Mouse (Mus musculus): ENCODE measurements around the gene Gm20388.

The Gm20388 gene

DNA sequence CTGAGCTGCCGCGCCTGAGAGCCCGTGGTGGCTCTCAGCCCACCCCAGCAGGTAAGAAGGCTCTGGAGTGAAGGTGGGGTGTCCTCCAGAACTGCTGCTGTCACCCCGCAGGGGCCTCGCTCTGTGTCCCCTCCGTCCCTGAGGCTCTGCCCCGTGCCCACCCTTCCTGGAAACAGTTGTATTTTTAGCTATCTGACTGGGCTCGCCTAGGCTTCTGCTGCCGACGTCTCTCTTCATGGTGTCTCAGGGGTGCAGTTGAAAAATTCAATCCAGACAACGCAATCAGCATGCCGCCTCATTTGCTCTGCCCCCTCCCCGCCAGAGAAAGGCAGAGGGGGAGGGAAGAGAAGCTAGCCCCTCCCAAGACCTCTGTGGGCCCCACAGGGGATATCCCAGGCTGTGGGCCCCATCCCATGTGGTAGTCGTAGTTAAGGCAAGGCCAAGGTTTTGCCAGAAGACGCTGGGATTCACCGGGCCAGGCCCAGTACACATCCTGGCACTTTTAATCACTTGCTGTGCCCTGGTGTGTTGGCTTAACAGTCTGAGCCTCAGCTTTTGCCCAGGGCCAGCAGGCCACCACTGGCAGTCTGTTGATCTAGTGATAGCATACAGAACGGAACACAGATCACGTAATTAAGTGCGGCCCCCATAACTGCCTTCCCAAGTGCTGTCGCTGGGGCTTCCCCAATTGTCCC is 645.7 kb downstream of the Gm20388 start:
- peak in 1 of 2 experiments; percentile 47 for DNase-seq

DNA sequence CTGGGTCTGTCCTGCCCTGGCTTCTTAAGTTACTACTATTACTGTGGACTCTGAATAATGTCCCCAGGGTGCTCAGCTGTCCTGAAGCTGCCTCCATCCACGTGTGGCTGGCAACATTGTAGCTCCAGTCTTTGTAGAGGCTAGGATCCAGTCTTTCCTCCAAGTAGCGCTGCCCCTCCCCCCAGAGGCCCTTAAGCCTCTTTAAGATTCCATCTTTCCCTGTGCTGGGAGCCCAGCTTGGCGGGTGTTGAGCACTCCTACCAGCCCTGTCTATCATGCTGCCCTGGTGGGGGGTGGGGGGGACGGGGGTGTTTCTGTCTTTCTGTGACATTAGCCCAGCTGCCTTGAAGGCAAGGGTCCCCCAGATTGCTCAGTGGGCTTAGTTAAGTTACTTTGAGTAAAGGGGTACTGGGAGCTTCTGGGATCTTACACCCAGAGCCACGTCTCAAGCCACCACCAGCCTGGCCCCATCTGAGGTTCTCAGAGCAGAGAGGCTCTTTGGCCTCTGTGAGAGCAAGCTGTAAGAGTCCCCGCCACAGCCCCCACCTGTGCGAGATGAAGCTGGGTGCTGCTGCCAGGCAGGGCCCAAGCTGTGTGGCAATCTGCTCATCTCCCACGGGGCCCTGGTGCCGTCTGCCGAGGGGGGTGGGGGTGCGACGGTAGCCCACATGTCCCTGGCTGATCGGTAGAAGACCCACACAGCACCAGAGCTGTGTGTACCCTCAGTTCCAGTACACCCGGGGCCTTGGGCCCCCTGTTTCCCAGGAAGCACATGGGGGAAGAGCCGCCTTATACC is 646.7 kb downstream of the Gm20388 start:
- DNase-seq: peak; percentile 77 to 79

DNA sequence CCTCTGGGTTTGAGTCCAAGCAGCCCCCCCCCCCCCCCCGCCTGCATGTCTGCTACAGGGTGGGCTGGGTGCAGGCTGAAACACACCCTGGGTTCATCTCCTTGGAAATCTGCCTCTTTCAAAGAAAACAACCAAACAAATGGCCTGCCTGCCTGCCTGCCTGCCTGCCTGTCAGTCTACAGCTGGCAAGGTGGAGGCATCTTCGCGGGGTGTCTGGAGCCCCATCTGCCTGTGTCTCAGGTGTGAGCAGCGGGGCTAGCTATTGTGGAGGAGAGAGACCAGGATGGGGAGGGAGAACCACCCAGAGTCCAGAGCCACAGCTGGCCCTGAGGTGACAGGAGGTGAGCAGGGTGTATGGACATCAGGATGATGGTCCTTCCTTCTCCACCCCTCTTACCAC is 647.5 kb downstream of the Gm20388 start:
- DNase-seq: peak; percentile 58 to 70

DNA sequence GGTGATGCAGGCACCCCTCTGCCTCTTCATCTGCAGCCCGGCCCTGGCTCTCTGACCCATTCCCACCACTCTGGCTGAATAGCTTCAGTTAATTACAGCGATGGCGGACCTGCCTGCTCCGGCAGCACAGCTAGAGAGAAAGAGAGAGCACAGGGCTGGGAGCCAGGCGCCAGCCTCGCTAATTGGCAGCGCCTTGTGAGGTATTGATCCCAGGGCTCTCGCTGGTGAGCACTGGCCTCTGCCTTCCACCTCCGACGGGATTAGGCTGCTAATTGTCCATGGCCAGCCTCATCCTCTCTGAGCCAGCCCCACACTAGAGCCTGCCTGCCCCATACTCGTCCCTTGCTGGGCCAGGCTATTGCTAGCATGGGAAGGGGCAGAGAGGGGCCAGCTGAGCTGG is 649.0 kb downstream of the Gm20388 start:
- peak; percentile 45 to 53 for DNase-seq

DNA sequence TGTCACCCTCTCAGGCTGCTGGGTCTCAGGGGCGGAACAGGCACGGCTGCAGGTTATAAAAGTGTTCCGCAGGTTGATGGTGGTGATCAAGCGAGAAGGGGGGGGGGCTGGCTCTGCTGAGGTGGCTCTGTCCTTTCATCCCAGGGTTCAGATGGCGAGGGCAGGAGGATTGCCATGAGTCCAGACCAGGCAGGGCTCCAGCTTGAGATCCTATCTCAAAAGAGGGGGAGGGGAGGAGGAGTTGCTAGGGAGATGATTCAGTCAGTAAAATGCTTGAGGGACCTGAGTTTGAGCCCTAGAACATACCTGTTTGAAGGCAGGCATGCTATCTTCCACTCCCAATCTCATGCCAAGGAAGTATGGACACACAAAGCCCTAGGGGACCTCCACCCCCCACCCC is 649.9 kb downstream of the Gm20388 start:
- no peak for DNase-seq

DNA sequence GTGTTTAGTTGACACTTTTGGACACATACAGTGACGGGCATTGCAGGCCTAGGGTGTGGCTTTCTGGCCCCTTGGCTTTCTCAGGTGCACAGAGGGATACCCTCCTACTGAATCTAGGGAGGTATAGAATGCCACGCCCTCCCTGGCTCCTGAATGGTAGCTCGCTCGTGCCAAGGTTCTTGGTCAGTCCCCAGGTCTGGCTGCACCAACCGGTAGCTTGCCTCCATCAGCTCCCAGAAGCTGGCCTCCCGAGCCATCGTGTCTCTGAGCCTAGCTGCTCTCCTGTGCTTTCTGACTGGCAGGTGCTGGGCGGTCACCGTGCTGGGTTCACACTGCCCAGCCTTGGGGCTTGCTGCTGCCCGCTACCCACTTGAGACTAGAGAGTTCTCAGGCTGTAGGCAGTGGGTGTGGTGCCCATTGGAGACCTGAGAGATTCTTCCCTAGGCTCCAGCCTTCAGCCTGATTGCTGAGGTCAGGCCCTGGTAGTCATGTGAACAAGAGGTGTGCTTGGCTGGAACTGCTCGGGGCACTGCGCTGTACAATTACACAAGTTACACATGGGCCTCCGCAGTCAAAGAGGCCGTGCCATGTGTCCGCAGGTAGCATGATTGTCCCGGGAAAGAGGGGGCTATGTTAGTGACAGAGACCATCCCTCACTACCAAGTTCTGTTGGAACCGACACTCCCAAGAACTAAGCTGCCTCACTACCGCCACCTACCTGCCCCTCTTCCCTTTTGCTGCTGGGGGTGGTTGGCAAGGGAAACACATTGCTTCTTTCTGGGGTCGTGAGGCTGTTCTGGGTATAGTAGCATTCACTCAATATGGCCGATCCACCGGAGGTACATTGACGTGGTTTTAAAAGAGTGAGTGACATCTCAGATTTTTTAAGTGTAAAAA is 651.1 kb downstream of the Gm20388 start:
- DNase-seq: peak; percentile 57 to 74

DNA sequence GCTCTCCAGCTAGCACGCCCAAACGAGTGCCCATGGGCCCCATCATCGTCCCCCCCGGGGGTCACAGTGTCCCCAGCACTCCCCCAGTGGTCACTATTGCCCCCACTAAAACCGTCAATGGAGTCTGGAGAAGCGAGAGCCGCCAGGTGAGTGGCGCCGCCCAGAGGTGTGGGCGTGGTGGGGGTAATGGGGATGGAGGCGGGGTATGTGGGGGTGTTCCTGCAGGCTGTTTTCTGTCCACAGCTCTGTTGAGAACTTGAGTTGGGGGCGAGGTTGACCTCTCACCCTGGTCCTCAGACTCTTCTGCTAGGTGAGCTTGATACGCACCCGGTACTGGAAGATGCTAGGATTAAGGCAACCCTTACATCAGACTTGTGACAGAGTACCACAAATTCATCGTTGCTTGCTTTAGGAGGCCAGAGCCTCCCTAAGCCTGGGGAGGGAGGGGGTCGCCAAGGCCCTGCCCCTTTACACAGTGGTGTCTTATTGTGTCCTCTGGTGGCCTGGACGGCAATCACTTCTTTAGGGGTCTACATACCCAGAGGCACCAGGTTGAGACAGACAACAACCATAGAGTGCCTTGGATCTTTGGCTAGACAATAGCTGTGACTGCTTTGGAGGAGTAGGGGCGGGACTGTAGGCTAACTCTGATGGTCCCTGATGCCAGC is 652.2 kb downstream of the Gm20388 start:
- DNase-seq: no peak

DNA sequence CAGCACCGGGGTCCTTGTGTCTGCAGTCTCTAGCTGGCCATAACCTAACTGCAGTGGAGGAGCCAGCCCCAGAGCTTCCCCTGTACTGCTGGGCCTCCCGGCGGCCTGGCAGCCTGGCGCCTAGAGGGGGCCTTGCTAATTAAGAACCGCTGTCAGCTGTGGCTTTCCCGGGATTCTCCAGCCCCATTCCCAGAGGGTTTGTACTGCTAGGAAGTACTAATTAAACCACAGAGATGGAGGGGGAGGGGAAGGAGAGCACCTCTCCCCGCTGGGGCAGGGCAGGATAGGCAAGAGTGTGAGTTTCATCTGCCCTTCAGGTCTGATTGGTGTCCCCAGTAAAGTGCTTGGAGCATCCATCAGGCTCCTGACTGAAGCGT is 652.7 kb downstream of the Gm20388 start:
- DNase-seq: no peak

DNA sequence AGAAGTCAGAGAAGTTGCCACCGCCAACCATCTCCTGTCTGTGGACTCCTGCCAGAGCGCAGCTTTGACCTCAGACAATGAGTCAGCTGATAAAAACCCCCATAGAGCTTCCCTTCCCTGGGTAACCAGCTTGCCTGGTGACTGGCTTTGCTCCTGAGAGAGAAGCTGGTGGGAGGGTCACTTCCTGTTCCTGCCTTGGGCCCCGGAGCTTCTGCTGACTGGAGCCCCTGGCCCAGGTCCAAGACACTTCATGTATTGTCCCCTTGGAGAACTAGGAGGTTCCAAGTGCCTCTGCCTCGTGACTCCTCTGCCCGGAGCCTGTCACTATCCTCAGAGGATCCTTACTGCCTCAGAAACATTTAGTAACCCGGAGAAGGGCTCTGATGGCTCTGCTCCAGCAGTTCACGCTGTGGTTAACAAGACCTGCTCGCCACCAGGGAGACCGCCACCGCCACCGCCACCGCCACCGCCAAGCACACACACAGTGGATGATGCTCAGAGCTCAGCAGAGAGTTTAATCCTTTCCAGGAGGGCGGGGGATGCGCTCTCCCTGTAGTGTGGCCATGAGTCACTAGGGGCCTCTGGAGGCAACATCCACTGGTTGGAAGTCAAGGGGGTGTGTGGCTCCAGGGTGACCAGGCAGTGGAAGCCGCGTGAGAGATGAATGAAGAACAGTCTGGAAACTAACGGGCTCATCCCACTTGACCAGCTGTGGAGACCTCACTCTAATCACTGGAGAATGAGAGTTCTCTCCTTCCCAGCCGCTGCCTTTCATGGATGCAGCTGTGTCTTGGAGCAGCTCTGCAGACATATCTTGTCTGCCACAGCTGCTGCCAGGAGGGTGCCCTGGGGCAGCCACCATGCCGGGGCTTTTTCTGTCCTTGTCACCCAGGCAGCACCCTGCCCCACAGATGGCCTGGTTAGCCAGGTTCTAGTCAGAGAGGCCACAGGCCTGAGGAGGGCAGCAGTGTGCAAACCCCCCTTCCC is 653.5 kb downstream of the Gm20388 start:
- peak; percentile 74 to 76 for DNase-seq

DNA sequence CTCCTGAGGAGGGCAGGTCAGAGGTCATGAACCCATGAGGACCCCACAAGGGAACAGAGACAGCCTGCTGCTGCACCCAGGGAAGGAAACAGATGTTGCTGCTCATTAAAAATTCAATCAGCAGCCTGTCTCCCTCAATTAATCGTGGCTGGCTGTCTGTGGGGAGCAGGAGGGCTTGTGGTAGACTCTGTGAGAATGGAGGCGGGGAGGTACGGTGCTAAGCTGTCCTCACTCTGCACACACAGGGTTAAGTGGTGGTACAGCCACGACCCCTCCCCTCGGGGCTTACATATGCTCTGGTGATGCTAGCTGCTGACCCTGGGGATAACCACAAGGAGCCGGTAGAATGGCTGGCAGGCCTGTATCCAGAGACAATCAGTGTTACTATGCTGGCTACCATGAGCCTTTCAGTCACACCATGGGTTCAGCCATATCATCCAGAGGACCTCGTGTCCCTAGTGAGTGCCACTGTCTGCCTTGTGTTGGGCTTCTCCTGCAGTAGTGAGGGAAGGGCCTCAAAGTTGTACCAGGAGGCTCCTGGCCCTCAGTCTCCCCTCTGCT is 654.6 kb downstream of the Gm20388 start:
- no peak for DNase-seq

DNA sequence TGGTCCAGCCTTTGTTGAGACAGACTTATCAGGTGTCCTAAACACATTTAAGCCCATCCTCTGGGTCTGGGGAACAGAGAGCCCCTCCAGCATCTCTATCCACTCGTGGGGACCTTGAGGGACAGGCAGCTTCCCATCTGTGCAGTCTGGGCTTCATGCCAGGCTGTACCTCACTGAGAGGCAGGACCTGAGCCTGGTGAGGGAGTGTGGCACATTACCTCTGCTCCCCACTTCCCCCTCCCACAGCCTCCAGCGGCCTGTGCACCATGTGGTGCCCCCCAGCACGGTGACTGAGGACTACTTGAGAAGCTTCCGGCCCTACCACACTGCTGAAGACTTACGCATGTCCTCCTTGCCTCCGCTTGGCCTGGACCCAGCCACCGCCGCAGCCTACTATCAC is 656.0 kb downstream of the Gm20388 start:
- DNase-seq: peak; percentile 67 to 79

DNA sequence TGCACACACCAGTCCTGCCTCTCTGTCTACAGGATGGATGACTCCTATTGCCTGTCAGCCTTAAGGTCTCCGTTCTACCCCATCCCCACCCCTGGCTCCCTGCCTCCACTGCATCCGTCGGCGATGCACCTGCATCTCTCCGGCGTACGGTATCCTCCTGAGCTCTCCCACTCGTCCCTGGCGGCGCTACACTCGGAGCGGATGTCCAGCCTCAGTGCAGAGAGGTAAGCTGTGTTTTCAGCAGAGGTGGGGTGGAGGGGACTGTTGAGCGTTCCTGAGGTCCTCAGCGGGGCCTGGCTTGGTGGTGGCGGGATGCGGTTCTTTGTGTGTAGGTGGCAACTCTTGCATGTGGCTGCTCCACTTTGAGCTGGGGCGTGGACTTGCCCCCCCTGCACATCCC is 657.1 kb downstream of the Gm20388 start:
- no peak for DNase-seq

DNA sequence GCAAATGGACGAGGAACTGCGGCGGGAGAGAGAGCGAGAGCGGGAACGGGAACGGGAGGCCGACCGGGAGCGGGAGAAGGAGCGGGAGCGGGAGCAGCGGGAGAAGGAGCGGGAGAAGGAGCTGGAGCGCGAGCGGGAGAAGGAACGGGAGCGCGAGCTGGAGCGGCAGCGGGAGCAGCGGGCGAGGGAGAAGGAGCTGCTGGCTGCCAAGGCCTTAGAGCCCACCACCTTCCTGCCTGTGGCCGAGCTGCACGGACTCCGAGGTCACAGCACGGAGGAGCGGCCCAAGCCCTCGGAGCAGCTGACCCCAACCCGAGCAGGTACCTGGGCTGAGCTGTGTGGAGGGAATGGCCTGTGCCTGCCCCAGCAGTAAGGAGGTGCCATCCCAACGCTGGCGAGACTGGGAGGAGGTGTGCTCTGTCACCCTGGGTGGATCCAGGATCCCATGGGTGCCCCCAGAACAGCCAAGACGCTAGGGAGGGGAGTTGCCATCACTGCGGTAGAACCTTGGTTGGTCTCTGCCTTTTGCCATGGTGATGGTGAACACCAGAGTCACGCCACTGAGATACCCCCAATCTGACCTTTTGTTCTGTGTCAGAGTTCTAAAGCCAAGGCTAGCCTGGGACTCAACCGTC is 657.6 kb downstream of the Gm20388 start:
- no peak for DNase-seq

DNA sequence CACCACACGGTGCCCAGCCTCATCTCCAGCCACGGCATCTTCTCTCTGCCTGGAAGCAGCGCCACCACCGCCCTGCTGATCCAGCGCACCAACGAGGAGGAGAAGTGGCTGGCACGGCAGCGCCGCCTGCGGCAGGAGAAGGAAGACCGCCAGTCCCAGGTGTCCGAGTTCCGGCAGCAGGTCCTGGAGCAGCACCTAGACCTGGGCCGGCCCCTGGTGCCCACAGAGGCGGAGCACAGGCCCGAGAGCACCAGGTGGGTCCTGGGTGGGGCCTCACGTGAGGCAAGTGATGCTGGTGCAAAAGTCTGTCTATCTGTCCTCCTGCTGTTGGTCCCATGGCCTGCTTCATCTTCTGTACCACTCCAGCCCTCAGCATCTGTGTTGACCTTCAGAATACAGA is 658.5 kb downstream of the Gm20388 start:
- DNase-seq: no peak

DNA sequence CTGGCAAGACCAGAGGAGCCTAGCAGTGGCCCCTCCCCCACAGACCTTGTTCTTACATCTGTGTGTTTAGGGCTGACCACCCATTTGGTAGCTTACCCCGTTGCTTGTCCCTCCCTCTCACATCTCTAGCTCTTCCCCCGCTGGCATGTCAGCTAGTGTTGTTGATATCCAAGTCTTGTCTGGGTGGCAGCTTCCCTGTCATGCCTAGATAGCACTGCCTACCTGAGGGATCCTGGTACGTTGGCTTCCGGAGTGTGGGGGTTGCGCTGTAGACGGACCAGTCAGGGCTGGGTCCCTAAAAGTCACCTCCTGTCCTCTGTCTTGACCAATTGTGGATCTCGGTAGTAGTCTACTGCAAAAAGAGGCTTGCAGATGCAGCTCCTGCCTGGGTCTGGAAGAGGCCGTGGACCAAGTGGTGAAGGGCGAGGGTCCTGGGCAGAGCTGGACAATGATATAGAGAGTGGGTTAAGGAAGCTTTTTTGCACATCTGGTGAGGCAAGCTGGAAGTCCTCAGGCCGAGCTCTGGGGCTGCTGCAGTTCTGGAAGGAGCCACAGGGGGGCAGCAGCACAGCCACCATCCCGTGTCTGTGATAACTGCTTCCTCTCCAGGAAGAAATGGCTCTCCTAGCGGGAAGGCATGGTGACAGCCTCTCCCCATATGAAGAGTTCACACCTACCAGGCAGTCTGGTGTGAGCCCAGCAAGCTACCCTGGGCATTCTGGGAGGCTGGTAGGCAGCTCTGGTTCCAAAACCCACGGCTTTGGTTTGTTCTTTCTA is 659.5 kb downstream of the Gm20388 start:
- peak; percentile 83 to 87 for DNase-seq

DNA sequence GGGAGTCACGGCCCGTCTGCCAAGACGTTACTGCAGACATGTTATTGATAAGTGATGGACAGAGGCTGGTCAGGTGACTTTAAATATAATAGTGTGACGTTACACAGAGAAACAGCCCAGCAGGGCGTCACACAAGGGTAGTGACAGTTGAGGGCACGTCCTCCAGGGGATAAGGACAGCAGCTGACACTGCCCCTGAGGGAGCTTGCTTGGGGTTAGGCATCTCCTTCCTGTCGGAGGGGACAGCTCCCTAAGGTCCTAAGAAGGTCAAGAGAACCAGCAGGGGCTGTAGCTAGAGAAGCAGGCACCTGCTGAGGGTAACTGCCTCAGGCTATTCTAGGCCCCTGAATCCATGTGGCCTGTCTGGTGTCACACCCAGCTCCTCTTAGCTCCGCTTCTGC is 660.9 kb downstream of the Gm20388 start:
- DNase-seq: no peak

DNA sequence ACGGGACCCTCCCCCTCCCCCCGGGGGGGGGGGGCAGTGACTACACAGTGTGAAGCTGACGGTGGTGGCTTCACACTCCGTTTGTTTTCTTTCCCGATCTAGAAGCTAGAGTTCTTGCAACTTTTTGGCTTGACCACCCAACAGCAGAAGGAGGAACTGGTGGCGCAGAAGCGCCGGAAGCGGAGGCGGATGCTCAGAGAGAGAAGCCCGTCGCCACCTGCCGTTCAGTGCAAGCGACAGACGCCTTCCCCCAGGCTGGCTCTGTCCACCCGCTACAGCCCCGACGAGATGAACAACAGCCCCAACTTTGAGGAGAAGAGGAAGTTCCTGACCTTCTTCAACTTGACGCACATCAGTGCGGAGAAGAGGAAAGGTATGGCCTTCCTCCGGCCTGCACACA is 661.9 kb downstream of the Gm20388 start:
- peak; percentile 69 to 77 for DNase-seq

DNA sequence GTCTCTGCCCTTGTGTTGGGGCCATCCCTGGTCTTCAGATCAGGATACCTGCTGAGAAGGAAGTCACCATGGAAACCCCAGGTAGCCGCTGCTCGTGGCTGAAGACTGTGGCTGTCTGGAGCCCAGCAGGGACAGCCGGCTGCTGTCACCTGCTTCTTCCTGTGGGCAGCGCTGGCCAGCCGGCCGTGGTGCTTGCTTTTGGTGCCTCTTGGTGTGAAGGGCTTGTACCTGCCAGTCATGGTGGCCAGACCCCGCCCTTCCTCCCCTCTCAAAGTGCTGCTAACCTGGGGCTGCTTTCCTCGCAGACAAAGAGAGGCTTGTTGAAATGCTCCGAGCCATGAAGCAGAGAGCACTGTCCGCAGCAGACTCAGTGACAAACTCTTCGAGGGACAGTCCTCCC is 663.2 kb downstream of the Gm20388 start:
- peak; percentile 50 to 52 for DNase-seq

DNA sequence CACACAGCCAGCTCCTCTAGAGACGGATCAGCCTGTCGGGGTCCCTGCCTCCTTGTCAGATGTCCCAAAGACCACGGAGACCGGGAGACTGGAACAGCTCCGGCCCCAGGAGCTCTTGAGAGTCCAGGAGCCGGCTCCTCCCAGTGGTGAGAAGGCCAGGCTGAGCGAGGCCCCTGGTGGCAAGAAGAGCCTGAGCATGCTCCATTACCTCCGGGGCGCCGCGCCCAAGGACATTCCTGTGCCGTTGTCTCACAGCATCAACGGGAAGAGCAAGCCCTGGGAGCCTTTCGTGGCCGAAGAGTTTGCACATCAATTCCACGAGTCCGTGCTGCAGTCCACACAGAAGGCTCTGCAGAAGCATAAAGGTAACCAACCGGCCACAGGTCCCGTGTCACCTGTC is 664.3 kb downstream of the Gm20388 start:
- DNase-seq: peak in 1 of 2 experiments; percentile 29

DNA sequence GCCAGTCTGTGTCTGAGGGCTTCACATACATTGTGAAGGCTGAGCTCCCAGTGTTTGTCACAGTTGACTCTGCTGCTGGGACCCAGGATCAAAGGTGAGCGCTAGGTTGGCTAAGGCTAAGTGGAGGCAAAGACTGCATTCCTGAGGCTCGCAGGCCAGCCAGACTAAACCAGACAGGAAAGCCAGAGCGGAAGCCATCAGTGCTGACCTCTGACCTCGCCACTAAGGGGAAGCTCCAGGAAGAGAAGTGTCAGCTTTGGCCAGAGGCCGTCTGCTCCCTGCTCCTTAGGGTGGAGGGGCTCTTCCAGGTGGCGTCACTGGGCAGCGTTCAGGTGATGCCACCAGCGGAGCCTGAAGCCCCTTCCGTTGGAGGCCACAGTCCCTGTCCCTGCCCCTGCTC is 665.2 kb downstream of the Gm20388 start:
- DNase-seq: no peak
